Mouse (Mus musculus) forebrain, embryonic 15.5 days (tissue): ENCODE measurements around the gene Psme1. TPM values are rescaled to one million over a fixed set of nuclear protein-coding genes. Genes with fewer than 3 reads are reported as not detected.

Experiments used
- ATAC-seq: fragments of 200-750 bp; cut with Nextera tagmentation; replicated peaks from 2 replicates; pipeline ENCODE4 v1.8.0; 2017; ENCODE audit warnings: mild to moderate bottlenecking, moderate TSS enrichment, moderate library complexity
- H3K27ac ChIP-seq: fragments of 300-500 bp; sonication (generic); replicated peaks from 2 replicates; pipeline ENCODE4 v1.5.1; 2015; ENCODE audit warnings: mild to moderate bottlenecking, inconsistent platforms
- H3K27me3 ChIP-seq: fragments of 300-500 bp; sonication (generic); 2 replicates; pipeline ENCODE4 v1.6.1; 2015; ENCODE audit warnings: inconsistent platforms
- H3K36me3 ChIP-seq: fragments of 300-500 bp; sonication (generic); 2 replicates; pipeline ENCODE4 v1.6.1; 2015; ENCODE audit warnings: mild to moderate bottlenecking, inconsistent platforms
- H3K4me1 ChIP-seq: fragments of 300-500 bp; sonication (generic); 2 replicates; pipeline ENCODE4 v1.6.1; 2015; ENCODE audit warnings: inconsistent platforms
- H3K4me2 ChIP-seq: fragments of 300-500 bp; sonication (generic); replicated peaks from 2 replicates; pipeline ENCODE4 v1.6.1; 2015; ENCODE audit warnings: mild to moderate bottlenecking, inconsistent platforms
- H3K4me3 ChIP-seq: fragments of 300-500 bp; sonication (generic); 2 replicates; pipeline ENCODE4 v1.5.1; 2015; ENCODE audit warnings: mild to moderate bottlenecking, inconsistent platforms
- H3K9ac ChIP-seq: fragments of 300-500 bp; sonication (generic); replicated peaks from 2 replicates; pipeline ENCODE4 v1.6.1; 2015; ENCODE audit warnings: mild to moderate bottlenecking, inconsistent platforms
- H3K9me3 ChIP-seq: fragments of 300-500 bp; sonication (generic); 2 replicates; pipeline ENCODE4 v1.6.1; 2016; ENCODE audit warnings: inconsistent platforms
- WGBS: fragments of 180-500 bp; shearing (Covaris S2); methylation state at CpG from one replicate; pipeline ENCODE4 v1.1.7; 2015; ENCODE audit warnings: mixed read lengths; 5-methylcytosine and 5-hydroxymethylcytosine counted together
- polyA plus RNA-seq: library from polyadenylated mRNA; unstranded; fragments of >200 nt; fragmentation: Nextera tagmentation; extraction: Ambion mirVana; gene quantifications from 2 replicates; pipeline ENCODE4 v1.2.1, GENCODE M21; 2015

Psme1 gene
- polyA plus RNA-seq, 1 experiment from 2014 or later, result 187 TPM

GRCm38 (mm10) chr14:55589771-55590448 lies 12.0 kb downstream of the Psme1 start:
- Histone ChIP-seq H3K27me3 (no peaks in the 10 kb centered on the region), H3K4me3 (peak overlapping the region; percentile 68), H3K9me3 (no peaks in the 10 kb centered on the region), H3K4me1 (peaks cover 42% of the 10 kb centered on the region), H3K27ac (peak overlapping the region; percentile 94; the same call in 1 of the 2 replicates), H3K4me2 (peak overlapping the region; percentile 96), H3K36me3 (peaks cover 3% of the 10 kb centered on the region; the same call in 1 of the 2 replicates), H3K9ac (peak overlapping the region; percentile 80)
- WGBS, result 87% methylated on average over 11 of the region's 11 CpGs
- ATAC-seq, result no peak

DNA sequence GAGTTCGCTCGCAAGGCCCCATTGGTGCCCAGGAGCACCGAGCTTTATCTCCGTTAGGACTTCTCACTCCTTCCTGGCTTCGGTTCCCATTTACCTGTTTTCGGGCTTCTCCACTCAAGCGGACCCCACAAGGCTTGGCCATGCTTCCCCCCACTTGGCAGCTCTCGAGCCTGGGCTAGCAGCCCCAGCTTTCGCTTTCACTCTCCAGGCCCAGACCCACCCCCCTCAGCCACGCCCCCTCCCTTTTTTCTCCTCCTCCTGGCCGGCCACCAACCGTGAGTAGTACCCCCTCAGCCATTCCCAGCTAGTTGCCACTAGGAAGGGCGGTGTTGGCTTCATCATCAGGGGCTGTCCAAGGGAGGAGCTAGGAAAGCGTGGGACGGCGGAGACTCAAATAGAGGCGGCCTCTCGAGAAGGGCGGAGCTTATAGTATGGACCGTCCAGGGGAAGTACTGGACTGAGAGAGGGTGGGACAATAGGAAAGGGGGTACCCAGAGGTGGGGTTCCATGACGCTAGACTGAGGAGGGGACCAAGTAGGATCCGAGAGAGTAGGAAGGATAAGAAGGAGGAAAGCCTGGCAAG lies 12.9 kb downstream of the Psme1 start, which contains the start of gene Psme2:
TSS of gene Psme2 (minus strand) at position 366 of the 583 bp plus-strand sequence.
- Histone ChIP-seq H3K9ac (peak within 1 kb of the TSS; percentile 80), H3K4me3 (peak within 1 kb of the TSS; percentile 68), H3K4me2 (peak within 1 kb of the TSS; percentile 96), H3K27ac (peak within 1 kb of the TSS; percentile 94), H3K9me3 (no peaks in the 10 kb centered on the region), H3K4me1 (peaks cover 34% of the 10 kb centered on the region), H3K36me3 (peaks cover 13% of the 10 kb centered on the region), H3K27me3 (no peaks in the 10 kb centered on the region)
- peak; percentile 97 for ATAC-seq
- WGBS, result under 1% methylated on average over 22 of the region's 22 CpGs

DNA sequence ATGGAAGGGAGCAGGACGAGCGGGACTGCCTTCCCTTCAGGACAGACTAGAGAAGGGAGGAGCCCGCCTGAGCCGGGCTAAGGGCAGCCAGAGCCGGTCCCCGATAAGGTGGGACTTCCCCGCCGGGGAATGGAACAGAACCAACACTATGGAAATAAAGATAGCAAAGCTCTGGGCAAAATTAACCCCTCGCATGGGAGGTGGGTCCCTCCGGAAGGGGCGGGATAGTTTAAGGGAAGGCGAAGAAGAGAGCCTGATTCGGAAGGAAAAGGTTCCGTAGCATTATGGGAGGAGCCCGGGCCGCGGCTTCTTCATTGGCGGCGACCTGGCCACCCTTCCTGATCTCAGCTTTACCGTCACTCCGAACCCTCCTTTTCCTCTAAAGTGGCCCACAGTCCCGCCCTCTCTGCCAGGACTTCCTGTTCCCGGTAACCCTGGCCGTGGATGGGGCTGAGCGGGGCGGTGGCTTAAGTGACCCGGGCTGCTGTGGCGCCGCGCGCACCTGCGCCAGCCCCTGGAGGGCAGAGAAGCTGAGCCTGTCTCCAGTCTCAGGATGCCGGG lies 13.5 kb downstream of the Psme1 start, which contains the start of gene Rnf31:
TSS of gene Rnf31 (plus strand) at position 378 of the 561 bp plus-strand sequence.
- H3K4me1 ChIP-seq, result peaks cover 34% of the 10 kb centered on the region
- peak within 1 kb of the TSS; percentile 94 for H3K27ac ChIP-seq
- under 1% methylated on average over 33 of the region's 33 CpGs for WGBS
- H3K4me3 ChIP-seq, result peak within 1 kb of the TSS; percentile 68
- no peaks in the 10 kb centered on the region for H3K27me3 ChIP-seq
- no peaks in the 10 kb centered on the region for H3K9me3 ChIP-seq
- peak; percentile 91 for ATAC-seq
- peaks cover 18% of the 10 kb centered on the region for H3K36me3 ChIP-seq
- peak within 1 kb of the TSS; percentile 96 for H3K4me2 ChIP-seq
- peak within 1 kb of the TSS; percentile 80 for H3K9ac ChIP-seq

- Histone ChIP-seq H3K4me3 (peak overlapping the region; percentile 68), H3K27me3 (no peaks in the 10 kb centered on the region), H3K27ac (peak overlapping the region; percentile 94), H3K9ac (peak overlapping the region; percentile 80), H3K9me3 (no peaks in the 10 kb centered on the region), H3K4me1 (peaks cover 34% of the 10 kb centered on the region), H3K4me2 (peak overlapping the region; percentile 96), H3K36me3 (peaks cover 26% of the 10 kb centered on the region)
- 6% methylated on average over 16 of the region's 16 CpGs for WGBS
- ATAC-seq, result no peak
Measured at GRCm38 (mm10) chr14:55592226-55592625, 14.3 kb downstream of the Psme1 start.

DNA sequence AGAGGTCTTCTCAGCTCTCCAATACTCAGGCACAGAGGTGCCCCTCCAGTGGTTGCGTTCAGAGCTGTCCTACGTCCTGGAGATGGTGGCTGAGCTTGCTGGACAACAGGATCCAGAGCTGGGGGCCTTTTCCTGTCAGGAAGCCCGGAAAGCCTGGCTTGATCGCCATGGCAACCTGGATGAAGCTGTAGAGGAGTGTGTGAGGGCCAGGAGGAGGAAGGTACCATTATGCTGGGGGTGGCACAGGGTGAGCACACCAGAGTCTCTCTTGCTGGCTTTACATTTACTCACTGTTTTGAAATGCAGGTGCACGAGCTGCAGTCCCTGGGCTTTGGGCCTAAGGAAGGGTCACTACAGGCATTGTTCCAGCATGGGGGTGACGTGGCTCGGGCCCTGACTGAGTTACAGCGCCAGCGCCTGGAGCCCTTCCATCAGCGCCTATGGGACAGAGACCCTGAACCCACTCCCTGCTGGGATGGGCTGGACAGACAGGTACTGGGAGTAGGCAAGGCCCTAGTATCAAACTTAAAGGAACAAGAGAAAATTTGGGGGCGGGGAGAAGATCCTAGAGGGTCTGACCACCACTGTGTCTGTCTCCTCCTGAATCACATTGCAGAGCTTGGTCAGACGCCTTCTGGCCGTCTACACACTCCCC lies 18.2 kb downstream of the Psme1 start:
- 78% methylated on average over 13 of the region's 13 CpGs for WGBS
- Histone ChIP-seq H3K4me1 (peaks cover 19% of the 10 kb centered on the region), H3K4me3 (no peak overlapping the region), H3K4me2 (no peak overlapping the region), H3K9ac (no peak overlapping the region), H3K9me3 (no peaks in the 10 kb centered on the region), H3K36me3 (peaks cover 58% of the 10 kb centered on the region), H3K27ac (no peak overlapping the region), H3K27me3 (no peaks in the 10 kb centered on the region)
- ATAC-seq, result no peak

DNA sequence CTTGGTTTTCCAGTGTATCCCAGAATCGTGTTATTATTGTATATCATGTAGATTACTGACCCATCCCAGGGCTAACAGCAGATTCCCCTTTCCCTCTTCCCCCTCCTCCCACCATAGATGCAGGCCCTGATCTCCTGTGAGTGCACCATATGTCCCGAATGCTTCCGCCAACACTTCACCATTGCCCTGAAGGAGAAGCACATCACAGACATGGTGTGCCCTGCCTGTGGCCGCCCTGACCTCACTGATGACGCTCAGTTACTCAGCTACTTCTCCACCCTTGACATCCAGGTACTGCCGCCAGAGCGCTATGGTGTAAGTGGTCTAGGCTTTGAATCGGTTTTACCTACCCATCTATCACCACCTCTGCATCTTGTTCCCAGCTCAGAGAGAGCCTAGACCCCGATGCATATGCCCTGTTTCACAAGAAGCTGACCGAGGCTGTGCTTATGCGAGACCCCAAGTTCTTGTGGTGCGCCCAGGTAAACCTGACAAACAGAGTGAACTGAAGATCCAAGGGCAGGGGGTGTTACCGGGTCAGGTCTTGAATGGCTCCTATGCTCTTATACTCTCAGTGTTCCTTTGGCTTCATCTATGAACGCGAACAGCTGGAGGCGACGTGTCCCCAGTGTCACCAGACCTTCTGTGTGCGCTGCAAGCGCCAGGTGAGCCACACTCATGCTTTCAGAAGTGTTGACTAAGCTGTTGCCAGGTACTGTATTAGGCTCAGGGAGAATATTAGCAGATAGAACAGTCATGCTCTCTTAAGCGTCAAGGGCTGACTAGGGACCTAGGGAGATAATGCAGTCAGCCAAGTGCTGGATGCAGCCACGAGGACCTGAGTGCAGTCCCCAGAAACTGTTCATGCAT lies 20.8 kb downstream of the Psme1 start:
- H3K4me2 ChIP-seq, result no peak overlapping the region
- no peak overlapping the region for H3K9ac ChIP-seq
- peaks cover 80% of the 10 kb centered on the region for H3K36me3 ChIP-seq
- whole genome bisulfite sequencing, result 93% methylated on average over 21 of the region's 21 CpGs
- H3K4me1 ChIP-seq, result 0 out of 2 replicates have a peak, but pooled peaks cover under 1% of the 10 kb centered on the region
- no peaks in the 10 kb centered on the region for H3K9me3 ChIP-seq
- H3K27ac ChIP-seq, result no peak overlapping the region
- no peak overlapping the region for H3K4me3 ChIP-seq
- no peaks in the 10 kb centered on the region for H3K27me3 ChIP-seq
- no peak for ATAC-seq

DNA sequence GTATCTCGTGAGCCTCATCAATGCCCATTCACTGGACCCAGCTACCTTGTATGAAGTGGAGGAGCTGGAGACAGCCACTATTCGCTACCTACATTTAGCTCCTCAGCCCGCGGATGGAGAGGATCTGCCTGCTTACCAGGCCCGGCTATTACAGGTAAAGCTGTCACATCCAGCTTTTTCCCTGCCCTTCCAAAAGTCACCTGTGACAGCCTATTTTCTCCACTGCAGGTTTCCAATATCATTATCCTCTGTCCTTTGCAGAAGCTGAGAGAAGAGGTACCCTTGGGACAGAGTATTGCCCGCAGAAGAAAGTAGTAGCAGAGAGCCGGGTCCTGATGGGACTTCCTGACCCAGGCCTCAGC lies 25.3 kb downstream of the Psme1 start, which contains the start of gene Irf9:
TSS of gene Irf9 (plus strand) at position 301 of the 362 bp plus-strand sequence.
- no peak within 1 kb of the TSS for H3K27ac ChIP-seq
- H3K9ac ChIP-seq, result peak within 1 kb of the TSS; percentile 34; the same call in 1 of the 2 replicates
- WGBS, result 91% methylated on average over 7 of the region's 7 CpGs
- H3K4me1 ChIP-seq, result peaks cover 8% of the 10 kb centered on the region; the same call in 1 of the 2 replicates
- peak within 1 kb of the TSS; percentile 34 for H3K4me2 ChIP-seq
- peak within 1 kb of the TSS; percentile 24 for H3K4me3 ChIP-seq
- H3K27me3 ChIP-seq, result no peaks in the 10 kb centered on the region
- no peak for ATAC-seq
- no peaks in the 10 kb centered on the region for H3K9me3 ChIP-seq
- peaks cover 68% of the 10 kb centered on the region for H3K36me3 ChIP-seq

GRCm38 (mm10) chr14:55603633-55604576 lies 26.0 kb downstream of the Psme1 start:
- H3K27ac ChIP-seq, result no peak overlapping the region

DNA sequence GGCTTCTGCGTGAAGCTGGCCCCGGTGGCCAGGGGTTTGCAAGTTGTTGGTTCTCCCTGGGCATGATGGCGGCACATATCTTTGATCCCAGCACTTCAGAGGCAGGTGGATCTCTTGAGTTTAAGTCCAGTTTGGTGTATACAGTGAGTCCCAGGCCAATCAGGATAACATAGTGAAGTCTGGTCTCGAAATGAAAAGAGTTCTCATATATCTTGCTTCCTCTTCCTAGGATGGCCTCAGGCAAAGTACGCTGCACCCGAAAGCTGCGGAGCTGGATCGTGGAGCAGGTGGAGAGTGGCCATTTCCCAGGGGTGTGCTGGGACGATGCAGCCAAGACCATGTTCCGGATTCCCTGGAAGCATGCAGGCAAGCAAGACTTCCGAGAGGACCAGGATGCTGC lies 26.9 kb downstream of the Psme1 start:
- Histone ChIP-seq H3K4me2 (no peak overlapping the region), H3K4me1 (peaks cover 8% of the 10 kb centered on the region; the same call in 1 of the 2 replicates), H3K27me3 (no peaks in the 10 kb centered on the region), H3K4me3 (no peak overlapping the region), H3K9me3 (no peaks in the 10 kb centered on the region), H3K27ac (no peak overlapping the region), H3K36me3 (peaks cover 69% of the 10 kb centered on the region), H3K9ac (no peak overlapping the region)
- WGBS, result 94% methylated on average over 11 of the region's 11 CpGs
- ATAC-seq, result no peak

More at GRCm38 (mm10) chr14:55603633-55604576, 26.0 kb downstream of the Psme1 start:
- Histone ChIP-seq H3K4me3 (peak overlapping the region; percentile 24), H3K4me1 (peaks cover 8% of the 10 kb centered on the region; the same call in 1 of the 2 replicates), H3K27me3 (no peaks in the 10 kb centered on the region), H3K9ac (peak overlapping the region; percentile 34; the same call in 1 of the 2 replicates), H3K36me3 (peaks cover 66% of the 10 kb centered on the region), H3K4me2 (peak overlapping the region; percentile 34), H3K9me3 (no peaks in the 10 kb centered on the region)
- peak; percentile 91 for ATAC-seq
- 20% methylated on average over 19 of the region's 19 CpGs for WGBS

- WGBS, result 92% methylated on average over 16 of the region's 16 CpGs
- peaks cover 61% of the 10 kb centered on the region for H3K36me3 ChIP-seq
Measured at GRCm38 (mm10) chr14:55605743-55606459, 28.0 kb downstream of the Psme1 start.

More at GRCm38 (mm10) chr14:55605743-55606459, 28.0 kb downstream of the Psme1 start:
- no peak for ATAC-seq
- Histone ChIP-seq H3K9me3 (no peaks in the 10 kb centered on the region), H3K4me2 (no peak overlapping the region), H3K27me3 (no peaks in the 10 kb centered on the region), H3K27ac (no peak overlapping the region), H3K4me1 (peaks cover 8% of the 10 kb centered on the region; the same call in 1 of the 2 replicates), H3K9ac (no peak overlapping the region), H3K4me3 (no peak overlapping the region)
